Mouse (Mus musculus) C3H10T1/2 (cell line): Measurements from ENCODE around the gene AI837181. TPM values are rescaled to one million over a fixed set of nuclear protein-coding genes. Genes with fewer than 3 reads are reported as not detected.

Experiments used
- polyA plus RNA-seq, 2 experiments: library from polyadenylated mRNA; unstranded; fragments of >200 nt; fragmentation: generic; extraction: Trizol; gene quantifications; one replicate each; pipeline ENCODE4 v1.2.1; 2012; ENCODE audit warnings: missing spikeins in 2 of 2

AI837181 gene
- polyA plus RNA-seq: 100 to 1,000 TPM; 130 to 150 TPM

DNA sequence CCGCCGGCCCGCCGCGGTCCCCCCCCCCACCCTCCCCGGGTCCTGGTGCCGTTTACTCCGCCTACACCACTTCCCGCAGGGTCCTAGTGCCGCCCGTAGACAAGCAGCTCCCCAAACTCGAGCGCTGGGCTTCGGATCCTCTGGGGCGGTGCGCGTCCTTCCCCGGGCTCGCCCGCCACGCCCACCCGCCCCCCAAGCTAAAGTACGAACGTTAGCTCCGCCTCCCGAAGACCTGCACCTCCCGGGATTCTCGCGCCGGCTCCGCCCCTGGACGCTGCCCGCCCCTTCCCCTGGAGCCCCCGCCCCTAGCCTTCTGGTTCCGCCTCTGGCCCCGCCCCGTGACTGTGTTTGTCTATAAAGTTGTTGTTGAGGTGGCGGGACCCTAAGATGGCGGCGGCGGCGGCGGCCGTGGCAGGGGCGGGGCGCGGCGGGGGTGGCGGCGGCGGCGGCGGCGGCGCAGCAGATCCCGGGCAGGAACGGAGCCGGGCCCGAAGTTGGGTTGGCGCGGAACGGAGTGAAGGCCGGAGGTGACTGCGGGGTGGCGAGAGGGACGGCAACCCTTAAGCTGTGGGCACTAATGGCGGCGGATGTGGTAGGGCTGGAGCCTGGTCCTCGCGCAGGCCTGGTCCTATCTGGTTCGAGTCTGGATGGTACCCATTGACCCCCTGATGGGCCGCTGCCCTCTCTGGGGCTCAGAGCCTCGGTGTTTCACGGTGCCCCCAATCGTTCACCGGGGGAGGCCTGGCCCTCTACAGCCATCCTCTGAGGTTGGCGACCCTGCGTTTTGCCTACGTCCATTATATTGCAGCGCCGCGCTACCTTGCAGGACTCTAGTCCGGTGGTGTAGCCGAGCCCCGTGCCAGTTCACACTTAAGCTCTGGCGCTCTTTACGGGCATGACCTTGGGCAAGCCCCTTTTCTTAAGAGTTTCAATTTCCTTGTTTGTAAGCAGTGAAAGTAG is at the start of gene AI837181, which contains the start of gene Drap1:
TSS of gene AI837181 (plus strand) at position 363 of the 960 bp plus-strand sequence.
TSS of gene Drap1 (minus strand) at position 198 of the 960 bp plus-strand sequence.

GRCm38 (mm10) chr19:5388588-5389242 is 36.2 kb upstream of the AI837181 start, which contains the start of gene Sart1:
Gene Sart1, minus strand, starts transcription at chr19:5388703.

GRCm38 (mm10) chr19:5402293-5402692 is 22.7 kb upstream of the AI837181 start, which contains the start of gene Tsga10ip:
Gene Tsga10ip, minus strand, starts transcription at chr19:5402526.

DNA sequence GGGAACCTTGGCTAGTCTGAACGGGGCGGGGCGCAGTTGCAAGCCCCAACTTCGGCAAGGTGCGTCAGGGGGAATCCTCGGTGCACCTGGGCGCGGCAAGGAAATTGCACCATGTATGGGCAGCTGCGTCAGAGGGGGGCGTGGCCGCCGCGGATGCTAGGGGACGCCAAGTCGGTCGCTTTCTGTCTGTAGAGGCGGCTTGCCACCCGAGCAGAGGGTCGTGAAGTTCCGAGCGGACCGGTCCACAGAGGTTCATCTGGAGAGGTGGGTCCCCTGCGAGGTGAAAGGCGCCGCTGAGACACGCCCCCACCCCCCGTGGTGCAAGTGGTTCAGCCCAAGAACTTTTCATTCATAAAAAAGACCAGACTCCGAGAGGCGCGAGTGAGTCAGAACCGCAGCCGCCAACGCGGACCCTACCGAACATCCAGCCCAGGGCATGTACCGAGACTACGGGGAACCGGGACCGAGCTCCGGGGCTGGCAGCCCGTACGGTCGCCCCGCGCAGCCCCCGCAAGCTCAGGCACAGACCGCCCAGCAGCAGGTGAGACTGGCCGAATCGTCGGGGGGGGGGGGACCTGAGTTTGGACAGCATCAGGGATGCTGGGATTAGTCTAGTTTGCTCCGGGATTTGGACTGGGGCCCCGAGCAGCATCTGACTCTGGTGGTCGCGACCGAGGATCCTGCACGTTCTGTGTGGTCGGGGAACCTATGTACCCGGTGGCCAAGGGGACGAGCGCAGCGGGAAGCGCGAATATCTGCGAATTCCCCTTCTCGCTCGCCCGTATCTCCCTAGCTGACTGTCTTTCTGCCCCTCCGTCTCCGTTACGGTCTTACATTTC is 22.8 kb downstream of the AI837181 start, which contains the start of gene Fosl1:
TSS of gene Fosl1 (plus strand) at position 33 of the 839 bp plus-strand sequence.

GRCm38 (mm10) chr19:5457746-5458442 is 33.0 kb downstream of the AI837181 start, which contains the start of gene Ccdc85b:
Gene Ccdc85b, minus strand, starts transcription at chr19:5457894.

DNA sequence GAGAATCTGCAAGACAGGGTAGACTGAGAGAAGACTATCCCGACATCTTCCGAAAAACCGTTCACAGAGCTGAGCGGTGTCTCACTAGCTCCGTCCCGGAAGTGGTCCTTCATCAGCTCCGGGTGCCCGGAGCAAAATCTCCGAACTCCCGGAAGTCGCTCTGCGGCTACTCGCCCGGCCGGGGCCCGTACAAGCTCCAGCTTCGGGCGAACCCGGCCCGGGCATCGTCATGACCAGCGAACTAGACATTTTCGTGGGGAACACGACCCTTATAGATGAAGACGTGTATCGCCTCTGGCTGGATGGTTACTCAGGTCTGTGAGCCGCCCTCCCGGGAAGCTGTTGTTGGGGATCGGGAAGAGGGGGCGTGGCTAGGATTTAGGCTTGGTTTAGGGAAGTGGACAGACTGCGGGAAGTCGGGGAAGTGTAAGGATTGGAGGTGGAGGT is 35.5 kb downstream of the AI837181 start, which contains the start of gene Fibp:
TSS of gene Fibp (plus strand) at position 151 of the 447 bp plus-strand sequence.

GRCm38 (mm10) chr19:5468374-5468773 is 43.4 kb downstream of the AI837181 start, which contains the start of gene Ctsw:
Gene Ctsw, minus strand, starts transcription at chr19:5468507.

DNA sequence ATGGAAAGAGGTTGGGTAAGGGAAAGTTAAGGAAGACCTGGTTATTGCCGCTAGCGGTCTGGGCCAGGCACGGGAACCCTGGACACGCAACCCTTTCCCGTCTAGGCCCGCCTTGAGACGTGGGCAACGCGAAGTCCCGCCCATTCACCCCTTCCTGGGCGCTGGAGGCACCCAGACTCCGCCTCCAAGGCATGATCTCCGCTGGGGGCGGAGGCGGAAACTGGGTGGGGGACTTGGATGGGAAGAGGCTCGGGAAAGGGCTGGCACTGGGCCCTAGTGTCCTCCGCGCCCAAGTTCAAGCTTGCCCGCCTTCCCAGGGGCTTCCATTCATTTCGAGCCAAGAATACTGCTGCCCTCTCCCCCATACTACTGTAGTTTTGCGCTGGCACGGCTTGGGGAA is 48.8 kb downstream of the AI837181 start, which contains the start of gene Efemp2:
TSS of gene Efemp2 (plus strand) at position 235 of the 400 bp plus-strand sequence.

Other genes with a start within 250 kb of the AI837181 start
- 10 to 100 TPM in 1 of 2 experiments, 1 to 10 TPM in 1; 7.7 to 24.1 TPM for gene Pacs1, start 152.0 kb upstream of the AI837181 start, polyA plus RNA-seq
- 100 to 1,000 TPM; 155 to 206 TPM for gene Sf3b2, start 129.7 kb upstream of the AI837181 start, polyA plus RNA-seq
- gene Gal3st3, start 126.8 kb upstream of the AI837181 start, polyA plus RNA-seq: under 1 TPM; 0.01 to 0.04 TPM
- under 1 TPM in 1 of 2 experiments, not detected in 1; 0.01 TPM for gene Catsper1, start 89.4 kb upstream of the AI837181 start, polyA plus RNA-seq
- gene Cst6, start 75.6 kb upstream of the AI837181 start, polyA plus RNA-seq: 10 to 100 TPM; 13.3 to 17.5 TPM
- gene Eif1ad, start 58.4 kb upstream of the AI837181 start, polyA plus RNA-seq: 10 to 100 TPM; 19.7 to 31.1 TPM
- 100 to 1,000 TPM; 410 to 751 TPM for gene Banf1, start 58.0 kb upstream of the AI837181 start, polyA plus RNA-seq
- gene Sart1, start 36.4 kb upstream of the AI837181 start, polyA plus RNA-seq: 100 to 1,000 TPM in 1 of 2 experiments, 10 to 100 TPM in 1; 90.8 to 138 TPM
- under 1 TPM; 0.15 to 0.57 TPM for gene Tsga10ip, start 22.6 kb upstream of the AI837181 start, polyA plus RNA-seq
- 100 to 1,000 TPM; 562 to 812 TPM for gene Drap1, start 165 bp upstream of the AI837181 start, polyA plus RNA-seq
- 10 to 100 TPM; 12.6 to 75.6 TPM for gene Fosl1, start 22.4 kb downstream of the AI837181 start, polyA plus RNA-seq
- 10 to 100 TPM; 19.1 to 30.2 TPM for gene Ccdc85b, start 32.8 kb downstream of the AI837181 start, polyA plus RNA-seq
- gene Fibp, start 35.5 kb downstream of the AI837181 start, polyA plus RNA-seq: 10 to 100 TPM; 64.4 to 74.0 TPM
- 1 to 10 TPM in 1 of 2 experiments, under 1 TPM in 1; 0.12 to 1.7 TPM for gene Ctsw, start 43.4 kb downstream of the AI837181 start, polyA plus RNA-seq
- gene Efemp2, start 48.8 kb downstream of the AI837181 start, polyA plus RNA-seq: 100 to 1,000 TPM; 126 to 239 TPM
- gene Mus81, start 63.3 kb downstream of the AI837181 start, polyA plus RNA-seq: 10 to 100 TPM; 60.9 to 64.0 TPM
- 1,000 to 10,000 TPM; 1,421 to 2,469 TPM for gene Cfl1, start 65.3 kb downstream of the AI837181 start, polyA plus RNA-seq
- gene 1700020D05Rik, start 78.6 kb downstream of the AI837181 start, polyA plus RNA-seq: under 1 TPM; 0.05 to 0.50 TPM
- gene Snx32, start 85.4 kb downstream of the AI837181 start, polyA plus RNA-seq: 1 to 10 TPM; 1.8 to 8.4 TPM
- under 1 TPM in 1 of 2 experiments, not detected in 1; 0.02 TPM for gene Ovol1, start 135.5 kb downstream of the AI837181 start, polyA plus RNA-seq
- 1 to 10 TPM; 6.6 to 7.6 TPM for gene Ap5b1, start 142.9 kb downstream of the AI837181 start, polyA plus RNA-seq
- 100 to 1,000 TPM; 102 to 285 TPM for gene Rnaseh2c, start 176.7 kb downstream of the AI837181 start, polyA plus RNA-seq
- gene Kat5, start 185.1 kb downstream of the AI837181 start, polyA plus RNA-seq: 10 to 100 TPM; 20.8 to 66.9 TPM
- gene Rela, start 212.3 kb downstream of the AI837181 start, polyA plus RNA-seq: 10 to 100 TPM; 47.2 to 73.0 TPM
- 10 to 100 TPM; 21.0 to 36.8 TPM for gene Sipa1, start 238.6 kb downstream of the AI837181 start, polyA plus RNA-seq